Mouse (Mus musculus) midbrain, embryonic 16.5 days (tissue): ENCODE results near the gene Prkab1. TPM values are rescaled to one million over a fixed set of nuclear protein-coding genes. Genes with fewer than 3 reads are reported as not detected.

Experiments
- ATAC-seq: fragments of 200-750 bp; cut with Nextera tagmentation; 2 replicates; pipeline ENCODE4 v1.8.0; 2017; ENCODE audit warnings: moderate TSS enrichment
- H3K27ac ChIP-seq: fragments of 300-500 bp; sonication (generic); 2 replicates; pipeline ENCODE4 v1.5.1; 2014; ENCODE audit warnings: mild to moderate bottlenecking, low read length, mixed read lengths
- H3K27me3 ChIP-seq: fragments of 300-500 bp; sonication (generic); 2 replicates; pipeline ENCODE4 v1.6.1; 2014; ENCODE audit warnings: low read depth, low read length, mixed read lengths; ENCODE audit not compliant: control insufficient read depth, insufficient read depth
- H3K36me3 ChIP-seq: fragments of 300-500 bp; sonication (generic); 2 replicates; pipeline ENCODE4 v1.6.1; 2014; ENCODE audit warnings: mild to moderate bottlenecking, low read length, moderate library complexity, mixed read lengths; ENCODE audit not compliant: control insufficient read depth, insufficient read depth
- H3K4me1 ChIP-seq: fragments of 300-500 bp; sonication (generic); 2 replicates; pipeline ENCODE4 v1.6.1; 2014; ENCODE audit warnings: mild to moderate bottlenecking, low read length, mixed read lengths; ENCODE audit not compliant: control insufficient read depth, insufficient read depth
- H3K4me2 ChIP-seq: fragments of 300-500 bp; sonication (generic); 2 replicates; pipeline ENCODE4 v1.6.1; 2014; ENCODE audit warnings: mild to moderate bottlenecking, low read length, mixed read lengths
- H3K4me3 ChIP-seq: fragments of 300-500 bp; sonication (generic); 2 replicates; pipeline ENCODE4 v1.5.1; 2014; ENCODE audit warnings: low read depth, mild to moderate bottlenecking, low read length, moderate library complexity, mixed read lengths
- H3K9ac ChIP-seq: fragments of 300-500 bp; sonication (generic); 2 replicates; pipeline ENCODE4 v1.6.1; 2014; ENCODE audit warnings: low read depth, low read length, mixed read lengths
- H3K9me3 ChIP-seq: fragments of 300-500 bp; sonication (generic); replicated peaks from 2 replicates; pipeline ENCODE4 v1.6.1; 2014; ENCODE audit warnings: mild to moderate bottlenecking, low read length, mixed read lengths; ENCODE audit not compliant: control insufficient read depth, poor library complexity, severe bottlenecking
- WGBS: fragments of 180-500 bp; shearing (Covaris S2); extraction: QIAGEN DNeasy Blood & Tissue Kit; methylation state at CpG from one replicate; pipeline ENCODE4 v1.1.7; 2014; 5-methylcytosine and 5-hydroxymethylcytosine counted together
- polyA plus RNA-seq: library from polyadenylated mRNA; unstranded; fragments of >200 nt; fragmentation: Nextera tagmentation; extraction: Ambion mirVana; gene quantifications from 2 replicates; pipeline ENCODE4 v1.2.1, GENCODE M21; 2015

Prkab1 gene
- polyA plus RNA-seq, 1 experiment from 2014 or later, result 50.0 TPM

DNA sequence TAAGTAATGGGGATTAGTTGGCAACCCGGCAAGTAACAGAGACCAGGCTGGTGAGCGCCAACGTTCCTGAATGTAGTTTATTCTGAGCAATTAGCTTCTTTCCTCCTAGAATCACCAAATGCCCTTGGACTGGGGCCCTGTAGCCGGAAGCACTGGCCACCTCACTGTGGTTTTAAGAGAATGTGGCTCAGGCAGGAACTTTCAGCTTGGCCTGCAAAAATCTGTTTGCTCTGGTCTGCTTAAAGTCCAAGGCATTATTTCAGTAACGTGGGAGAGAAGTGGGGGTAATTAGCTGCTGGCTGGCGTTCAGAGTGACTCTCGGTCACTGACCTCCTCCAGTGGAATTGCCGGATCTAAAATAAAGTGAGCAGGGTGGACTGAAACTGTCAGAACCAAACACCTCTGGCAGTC lies 1.1 kb downstream of the Prkab1 start:
- no peaks in the 10 kb centered on the region for H3K27me3 ChIP-seq
- H3K27ac ChIP-seq, result no peak overlapping the region
- H3K9me3 ChIP-seq, result no peaks in the 10 kb centered on the region
- H3K4me1 ChIP-seq, result peaks cover 11% of the 10 kb centered on the region
- H3K36me3 ChIP-seq, result peaks cover 28% of the 10 kb centered on the region
- peak overlapping the region; percentile 81 for H3K4me2 ChIP-seq
- 22% methylated on average over 8 of the region's 8 CpGs for WGBS
- ATAC-seq, result no peak
- peak overlapping the region; percentile 75; the same call in 1 of the 2 replicates for H3K9ac ChIP-seq
- H3K4me3 ChIP-seq, result peak overlapping the region; percentile 75

DNA sequence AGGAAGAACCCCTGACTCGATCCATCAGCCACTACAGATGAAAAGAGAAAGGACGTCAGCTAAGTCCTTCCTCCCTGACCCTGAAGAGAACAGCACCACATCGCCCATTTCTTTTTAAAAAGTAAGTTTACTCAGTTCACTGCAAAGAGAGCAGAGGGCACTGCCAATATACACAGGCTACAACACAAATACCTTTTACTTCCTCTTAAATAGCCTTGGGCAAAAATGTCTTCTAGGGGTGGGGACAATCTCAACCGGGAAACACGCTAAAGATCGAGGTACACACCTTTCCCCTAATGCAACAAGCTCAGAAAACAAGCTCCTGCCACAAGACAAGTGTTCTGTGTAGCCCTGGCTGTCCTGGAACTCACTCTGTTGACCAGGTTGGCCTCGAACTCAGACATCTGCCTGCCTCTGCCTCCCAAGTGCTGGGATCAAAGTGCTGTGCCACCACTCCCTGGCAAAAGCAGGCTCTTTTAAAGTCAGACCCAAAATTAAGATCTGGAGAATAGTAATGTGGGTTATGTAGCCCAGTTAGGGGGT lies 1.6 kb downstream of the Prkab1 start:
- ATAC-seq, result no peak

DNA sequence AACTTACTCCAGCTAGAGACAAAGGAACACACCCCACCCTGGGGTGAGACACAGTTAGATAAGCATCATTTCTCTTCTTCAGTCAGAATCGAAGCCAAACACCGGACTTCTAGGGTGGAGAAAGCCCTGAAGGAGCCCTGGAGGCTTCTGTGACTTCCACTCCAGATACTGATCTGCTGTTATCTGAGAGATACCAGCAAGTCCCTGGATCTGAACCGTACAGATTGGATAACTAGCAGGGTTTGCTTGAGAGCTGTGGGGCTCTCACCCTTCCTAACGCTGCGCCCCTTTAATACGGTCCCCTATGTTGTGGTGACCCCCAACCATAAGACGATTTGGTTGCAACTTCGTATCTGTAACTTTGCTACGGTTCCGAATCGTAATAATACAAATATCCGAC lies 2.2 kb downstream of the Prkab1 start:
- peaks cover 11% of the 10 kb centered on the region for H3K4me1 ChIP-seq
- H3K27ac ChIP-seq, result no peak overlapping the region
- no peaks in the 10 kb centered on the region for H3K9me3 ChIP-seq
- no peak for ATAC-seq
- peaks cover 38% of the 10 kb centered on the region for H3K36me3 ChIP-seq
- H3K9ac ChIP-seq, result no peak overlapping the region
- 96% methylated on average over 12 of the region's 12 CpGs for WGBS
- H3K27me3 ChIP-seq, result no peaks in the 10 kb centered on the region
- H3K4me2 ChIP-seq, result no peak overlapping the region; the same call in 1 of the 2 replicates
- no peak overlapping the region for H3K4me3 ChIP-seq

More for the DNA sequence above, 1.6 kb downstream of the Prkab1 start:
- Histone ChIP-seq H3K4me2 (peak overlapping the region; percentile 81), H3K27me3 (no peaks in the 10 kb centered on the region), H3K27ac (no peak overlapping the region), H3K36me3 (peaks cover 32% of the 10 kb centered on the region), H3K4me1 (peaks cover 11% of the 10 kb centered on the region), H3K4me3 (peak overlapping the region; percentile 75; the same call in 1 of the 2 replicates), H3K9ac (no peak overlapping the region), H3K9me3 (no peaks in the 10 kb centered on the region)
- 89% methylated on average over 7 of the region's 7 CpGs for WGBS

DNA sequence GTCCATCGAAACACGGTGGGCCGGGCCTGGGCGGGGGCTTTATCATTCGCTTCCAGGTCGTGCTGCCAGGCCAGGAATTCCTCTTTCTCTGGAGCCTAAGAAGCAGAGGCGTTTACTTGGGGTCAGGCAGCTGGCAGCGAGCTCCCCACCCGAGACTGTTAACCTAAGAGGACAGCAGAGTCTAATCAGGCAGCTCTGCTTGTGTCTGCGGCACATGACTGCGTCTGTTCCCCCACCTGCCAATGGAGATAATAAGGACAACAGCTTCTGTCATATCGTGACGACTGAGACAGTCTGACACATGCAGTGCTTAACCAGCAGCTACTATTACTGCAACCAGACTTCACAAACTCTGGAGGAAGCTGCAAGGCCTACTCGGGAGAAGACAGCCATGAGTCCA lies 2.8 kb downstream of the Prkab1 start:
- Histone ChIP-seq H3K9ac (no peak overlapping the region), H3K36me3 (peaks cover 42% of the 10 kb centered on the region), H3K27me3 (no peaks in the 10 kb centered on the region), H3K4me2 (no peak overlapping the region), H3K4me1 (peaks cover 11% of the 10 kb centered on the region), H3K9me3 (no peaks in the 10 kb centered on the region), H3K4me3 (no peak overlapping the region), H3K27ac (no peak overlapping the region)
- 93% methylated on average over 14 of the region's 14 CpGs for WGBS
- ATAC-seq, result no peak

DNA sequence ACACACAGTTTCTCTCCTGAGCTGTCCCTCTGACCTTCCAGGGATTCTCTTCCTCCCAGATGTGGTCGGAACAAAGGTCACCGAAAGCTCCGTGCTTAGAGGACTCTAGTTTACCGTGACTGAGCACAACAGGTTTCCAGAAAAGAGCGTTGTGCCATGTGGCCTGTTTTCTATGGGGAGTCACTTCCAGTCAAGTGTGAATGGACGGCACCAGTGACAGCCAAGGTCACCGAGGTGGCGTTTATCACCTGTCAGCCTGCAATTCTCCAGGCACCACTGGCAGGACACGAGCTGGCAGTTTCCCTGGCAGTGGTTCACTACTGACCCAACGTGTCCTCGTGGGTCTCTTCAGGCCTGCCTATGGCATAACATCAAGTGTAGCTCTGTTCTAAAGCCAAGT lies 4.9 kb downstream of the Prkab1 start:
- Histone ChIP-seq H3K4me1 (peaks cover 11% of the 10 kb centered on the region), H3K27me3 (no peaks in the 10 kb centered on the region), H3K36me3 (peaks cover 58% of the 10 kb centered on the region), H3K4me3 (no peak overlapping the region), H3K9me3 (no peaks in the 10 kb centered on the region), H3K4me2 (no peak overlapping the region), H3K9ac (no peak overlapping the region), H3K27ac (no peak overlapping the region)
- WGBS, result 88% methylated on average over 11 of the region's 11 CpGs
- ATAC-seq, result no peak

DNA sequence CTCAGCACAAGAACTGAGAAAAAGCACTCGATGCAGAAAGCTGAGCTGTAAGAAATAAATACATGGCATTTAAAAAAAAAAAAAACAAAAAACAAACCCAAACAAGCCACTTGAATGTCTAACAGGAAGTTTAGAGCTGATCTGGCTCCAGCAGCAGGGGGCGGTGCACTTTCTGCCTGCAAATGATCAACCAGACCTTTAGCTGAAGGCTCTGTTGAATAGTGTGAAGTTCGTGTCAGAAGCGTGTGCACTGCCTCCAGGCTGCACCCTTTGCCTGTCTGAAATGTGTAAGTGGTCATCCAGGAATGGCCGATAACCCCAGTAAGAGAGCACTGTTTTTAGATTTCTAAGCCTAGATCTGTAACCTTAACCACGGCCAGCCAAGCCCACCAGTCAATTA lies 5.5 kb downstream of the Prkab1 start:
- Histone ChIP-seq H3K9ac (no peak overlapping the region), H3K4me1 (peaks cover 11% of the 10 kb centered on the region), H3K27me3 (no peaks in the 10 kb centered on the region), H3K36me3 (peaks cover 64% of the 10 kb centered on the region), H3K4me2 (no peak overlapping the region), H3K9me3 (no peaks in the 10 kb centered on the region), H3K27ac (no peak overlapping the region), H3K4me3 (no peak overlapping the region)
- WGBS, result 85% methylated on average over 6 of the region's 6 CpGs
- no peak for ATAC-seq

DNA sequence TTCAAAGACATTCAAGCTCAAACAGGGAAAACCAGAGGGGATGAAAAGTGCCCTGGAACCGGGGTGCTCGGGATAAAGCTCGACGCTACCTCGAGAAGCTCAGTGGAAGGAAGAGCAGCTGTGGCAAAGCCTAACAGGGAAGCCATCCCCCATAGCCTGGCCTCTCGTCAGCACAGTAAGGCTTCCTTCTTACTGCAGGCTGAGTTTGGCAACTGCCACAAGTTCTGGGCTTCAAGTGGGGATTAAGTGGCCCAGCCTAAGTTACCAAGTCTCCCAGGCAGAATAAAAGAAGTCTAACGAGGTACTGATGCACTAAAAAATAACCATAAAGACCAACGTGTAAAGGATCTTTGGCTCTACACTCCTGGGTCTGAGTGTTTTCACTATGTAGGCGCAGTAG lies 6.1 kb downstream of the Prkab1 start:
- Histone ChIP-seq H3K4me1 (peaks cover 7% of the 10 kb centered on the region), H3K4me3 (no peak overlapping the region), H3K9me3 (no peaks in the 10 kb centered on the region), H3K27me3 (no peaks in the 10 kb centered on the region), H3K4me2 (no peak overlapping the region), H3K9ac (no peak overlapping the region), H3K27ac (no peak overlapping the region), H3K36me3 (peaks cover 69% of the 10 kb centered on the region)
- WGBS, result 93% methylated on average over 9 of the region's 9 CpGs
- no peak for ATAC-seq

DNA sequence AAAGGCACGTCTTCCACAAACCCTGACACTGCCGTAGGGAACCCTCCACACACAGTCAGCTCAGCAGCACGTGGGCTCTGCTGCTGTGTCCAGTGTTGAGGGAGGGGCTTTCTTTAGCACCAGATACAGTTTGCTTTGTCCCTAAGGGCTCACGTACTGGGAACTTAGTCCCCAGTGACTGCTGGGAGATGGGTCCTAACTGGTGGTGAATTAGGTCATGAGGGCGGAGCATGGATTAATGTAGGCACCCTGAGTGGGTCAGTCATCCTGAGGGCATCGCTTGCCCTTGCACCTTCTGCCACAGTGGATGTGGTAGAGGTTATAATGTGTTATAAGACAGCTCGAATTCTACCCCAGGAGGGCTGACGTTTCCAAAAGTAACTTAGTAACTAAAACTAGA lies 6.9 kb downstream of the Prkab1 start:
- Histone ChIP-seq H3K4me2 (no peak overlapping the region), H3K27ac (no peak overlapping the region), H3K9ac (no peak overlapping the region), H3K4me1 (no peaks in the 10 kb centered on the region), H3K4me3 (no peak overlapping the region), H3K27me3 (no peaks in the 10 kb centered on the region), H3K36me3 (peaks cover 71% of the 10 kb centered on the region), H3K9me3 (no peaks in the 10 kb centered on the region)
- ATAC-seq, result no peak
- WGBS, result 92% methylated on average over 8 of the region's 8 CpGs

DNA sequence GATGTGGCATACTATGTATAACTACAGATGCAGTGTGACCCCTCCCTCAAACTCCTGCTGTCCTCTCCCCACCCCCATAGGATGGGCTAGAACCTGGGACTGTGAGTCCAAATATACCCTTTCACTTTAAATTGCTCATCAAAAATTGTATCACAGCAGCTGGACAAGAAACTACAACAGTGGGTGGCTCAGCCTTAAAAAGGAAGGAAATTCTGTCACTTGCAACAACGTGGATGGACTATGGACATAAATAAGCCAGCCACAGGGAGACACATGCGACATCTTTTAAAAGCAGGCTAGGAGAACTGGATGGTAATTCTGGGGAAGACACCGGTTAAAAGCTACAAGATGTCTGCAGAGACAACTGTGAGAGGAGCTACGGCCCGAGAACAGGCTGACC lies 7.8 kb downstream of the Prkab1 start:
- Histone ChIP-seq H3K4me1 (no peaks in the 10 kb centered on the region), H3K4me3 (no peak overlapping the region), H3K9ac (no peak overlapping the region), H3K27me3 (no peaks in the 10 kb centered on the region), H3K9me3 (no peaks in the 10 kb centered on the region), H3K27ac (no peak overlapping the region), H3K4me2 (no peak overlapping the region), H3K36me3 (peaks cover 71% of the 10 kb centered on the region)
- WGBS, result 96% methylated on average over 5 of the region's 5 CpGs
- ATAC-seq, result no peak
